Mouse (Mus musculus) kidney, adult 8-10 months (tissue): ENCODE results near the gene Gemin5.

Source experiments
- DNase-seq, 2 experiments: peaks; one replicate each; pipeline ENCODE4 v3.0.0; 2022

The Gemin5 gene

GRCm38 (mm10) chr11:58169666-58170065 is 1.3 kb upstream of the Gemin5 start:
- no peak for DNase-seq

GRCm38 (mm10) chr11:58167822-58168166 is 545 bp downstream of the Gemin5 start:
- no peak for DNase-seq

GRCm38 (mm10) chr11:58165072-58165471 is 3.3 kb downstream of the Gemin5 start:
- no peak for DNase-seq

GRCm38 (mm10) chr11:58156871-58157270 is 11.5 kb downstream of the Gemin5 start:
- no peak for DNase-seq

GRCm38 (mm10) chr11:58155458-58155857 is 12.9 kb downstream of the Gemin5 start:
- DNase-seq = no peak

GRCm38 (mm10) chr11:58146241-58146640 is 22.1 kb downstream of the Gemin5 start:
- DNase-seq = no peak

- no peak for DNase-seq
Measured at GRCm38 (mm10) chr11:58143704-58144426, 24.5 kb downstream of the Gemin5 start.

GRCm38 (mm10) chr11:58139466-58139865 is 28.9 kb downstream of the Gemin5 start:
- DNase-seq = no peak

GRCm38 (mm10) chr11:58138821-58139220 is 29.5 kb downstream of the Gemin5 start:
- no peak for DNase-seq

- no peak for DNase-seq
Measured at GRCm38 (mm10) chr11:58136677-58137076, 31.7 kb downstream of the Gemin5 start.

- DNase-seq = no peak
Measured at GRCm38 (mm10) chr11:58135296-58135695, 33.0 kb downstream of the Gemin5 start.

- DNase-seq = no peak
Measured at GRCm38 (mm10) chr11:58134869-58135268, 33.5 kb downstream of the Gemin5 start.

- no peak for DNase-seq
Measured at GRCm38 (mm10) chr11:58132026-58132425, 36.3 kb downstream of the Gemin5 start.

- DNase-seq = no peak
Measured at GRCm38 (mm10) chr11:58129302-58129843, 39.0 kb downstream of the Gemin5 start.

GRCm38 (mm10) chr11:58127544-58127943 is 40.8 kb downstream of the Gemin5 start:
- no peak for DNase-seq

- DNase-seq = peak; percentile 83 to 86
Measured at GRCm38 (mm10) chr11:58126397-58127160, 41.8 kb downstream of the Gemin5 start.

- DNase-seq = no peak
Measured at GRCm38 (mm10) chr11:58125021-58125420, 43.3 kb downstream of the Gemin5 start.

GRCm38 (mm10) chr11:58123711-58124110 is 44.6 kb downstream of the Gemin5 start:
- no peak for DNase-seq

- no peak for DNase-seq
Measured at GRCm38 (mm10) chr11:58121351-58121750, 47.0 kb downstream of the Gemin5 start.

GRCm38 (mm10) chr11:58120655-58121054 is 47.7 kb downstream of the Gemin5 start:
- no peak for DNase-seq

GRCm38 (mm10) chr11:58117044-58117652 is 51.2 kb downstream of the Gemin5 start:
- DNase-seq = no peak

GRCm38 (mm10) chr11:58116560-58116959 is 51.8 kb downstream of the Gemin5 start:
- DNase-seq = no peak

- DNase-seq = no peak
Measured at GRCm38 (mm10) chr11:58107664-58108337, 60.5 kb downstream of the Gemin5 start.
